Mouse (Mus musculus): ENCODE results near the gene Lhfp.

GRCm38 (mm10) chr3:53236471-53236870 is 195.1 kb downstream of the Lhfp start:
- no peak for TF ChIP-seq CTCF (IDR thresholded peaks at IDR 0.05; ENCODE audit: low read depth)
- no peak for TF ChIP-seq EP300 (optimal IDR thresholded peaks at IDR 0.05)
